Mouse (Mus musculus) heart, postnatal 0 days (tissue): ENCODE measurements around the gene Plod2. TPM values are rescaled to one million over a fixed set of nuclear protein-coding genes. Genes with fewer than 3 reads are reported as not detected.
A peak's percentile ranks its signal among the peaks of the same experiment; 100 is the strongest.

ENCODE experiments used
- ATAC-seq: fragments of 200-750 bp; cut with Nextera tagmentation; 2 replicates; pipeline ENCODE4 v1.8.0; 2017; ENCODE audit warnings: low read depth, moderate number of reproducible peaks, moderate library complexity; ENCODE audit not compliant: insufficient read depth
- DNase-seq: peaks from one replicate; pipeline ENCODE4 v3.0.0-alpha.2; 2016; ENCODE audit warnings: low spot score
- H3K27ac ChIP-seq: fragments of 300-500 bp; sonication (generic); 2 replicates; pipeline ENCODE4 v1.5.1; 2014; ENCODE audit warnings: low read depth, mild to moderate bottlenecking
- H3K27me3 ChIP-seq: fragments of 300-500 bp; sonication (generic); 2 replicates; pipeline ENCODE4 v1.6.1; 2014; ENCODE audit warnings: low read length, mixed read lengths; ENCODE audit not compliant: control insufficient read depth, insufficient read depth
- H3K36me3 ChIP-seq: fragments of 300-500 bp; sonication (generic); replicated peaks from 2 replicates; pipeline ENCODE4 v1.6.1; 2014; ENCODE audit warnings: low read length, mixed read lengths; ENCODE audit not compliant: control insufficient read depth, insufficient read depth
- H3K4me1 ChIP-seq: fragments of 300-500 bp; sonication (generic); 2 replicates; pipeline ENCODE4 v1.6.1; 2014; ENCODE audit warnings: antibody characterized with exemption; ENCODE audit not compliant: control insufficient read depth, insufficient read depth
- H3K4me2 ChIP-seq: fragments of 300-500 bp; sonication (generic); 2 replicates; pipeline ENCODE4 v1.6.1; 2014; ENCODE audit warnings: low read depth, mild to moderate bottlenecking, low read length, moderate library complexity
- H3K4me3 ChIP-seq: fragments of 300-500 bp; sonication (generic); 2 replicates; pipeline ENCODE4 v1.5.1; 2014; ENCODE audit warnings: low read depth, low read length
- H3K9ac ChIP-seq: fragments of 300-500 bp; sonication (generic); replicated peaks from 2 replicates; pipeline ENCODE4 v1.6.1; 2014; ENCODE audit warnings: low read depth, low read length, mixed read lengths
- H3K9me3 ChIP-seq: fragments of 300-500 bp; sonication (generic); replicated peaks from 2 replicates; pipeline ENCODE4 v1.6.1; 2016; ENCODE audit warnings: low read length; ENCODE audit not compliant: control insufficient read depth
- CTCF ChIP-seq: IDR thresholded peaks from 2 replicates; pipeline ENCODE4 v1.5.1; 2016; ENCODE audit warnings: antibody characterized with exemption, control low read depth, low read depth
- EP300 ChIP-seq: IDR thresholded peaks from 2 replicates; pipeline ENCODE4 v1.6.1; 2016; ENCODE audit warnings: antibody characterized with exemption, low read depth
- WGBS: fragments of 180-500 bp; shearing (Covaris S2); extraction: QIAGEN DNeasy Blood & Tissue Kit; methylation state at CpG from one replicate; pipeline ENCODE4 v1.1.7; 2014; 5-methylcytosine and 5-hydroxymethylcytosine counted together
- polyA plus RNA-seq: library from polyadenylated mRNA; unstranded; fragments of >200 nt; fragmentation: Nextera tagmentation; extraction: Ambion mirVana; gene quantifications from 2 replicates; pipeline ENCODE4 v1.2.1, GENCODE M21; 2015
- total RNA-seq: library from RNA; depleted of rRNA; stranded (reverse); fragments of >200 nt; gene quantifications from 2 replicates; pipeline ENCODE4 v1.2.3, GENCODE M21; 2014; ENCODE audit warnings: low replicate concordance

The Plod2 gene
- total and polyA plus RNA-seq, 2 experiments from 2014 or later = 11.5 to 22.1 TPM

DNA sequence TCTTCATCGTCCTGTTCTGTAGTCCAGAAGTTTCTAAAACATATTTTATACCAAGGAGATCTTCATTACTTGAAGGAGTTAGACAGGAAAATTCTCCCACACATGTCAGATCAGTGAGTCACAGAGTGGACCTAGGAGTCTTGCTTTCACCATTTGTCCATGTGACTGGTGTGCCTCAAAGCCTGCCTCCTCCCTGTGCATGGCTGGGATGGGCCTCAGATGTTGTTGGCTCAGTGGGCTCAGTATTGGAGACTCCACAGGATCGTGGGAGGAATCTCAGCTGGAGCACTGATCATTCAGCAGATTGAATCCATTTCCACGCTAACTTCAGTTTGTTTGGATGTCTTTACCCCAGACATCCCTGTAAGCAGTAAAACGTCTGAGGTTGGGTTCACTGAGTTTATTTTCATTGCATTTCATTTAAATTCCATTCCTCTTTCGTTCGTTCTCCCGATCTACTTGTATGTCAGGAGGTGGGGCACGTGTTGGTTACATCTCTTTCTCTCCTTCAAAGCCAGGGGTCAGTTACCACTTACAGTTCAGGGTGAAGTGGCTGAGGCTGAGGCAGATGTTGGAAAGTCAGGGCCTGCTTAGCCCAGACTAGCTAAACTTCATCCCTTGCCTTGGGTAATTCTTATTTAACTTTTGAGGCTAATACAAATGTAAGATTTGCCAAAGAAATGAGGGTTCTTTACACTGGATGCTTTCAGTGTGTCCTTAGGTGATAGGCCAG is 30.5 kb downstream of the Plod2 start:
- Histone ChIP-seq H3K4me3 (no peak overlapping the region), H3K36me3 (peaks cover 4% of the 10 kb centered on the region; the same call in 1 of the 2 replicates), H3K9me3 (no peaks in the 10 kb centered on the region), H3K4me2 (no peak overlapping the region), H3K27ac (no peak overlapping the region), H3K4me1 (peaks cover 2% of the 10 kb centered on the region; the same call in 1 of the 2 replicates), H3K27me3 (no peaks in the 10 kb centered on the region), H3K9ac (no peak overlapping the region)
- no peak for DNase-seq
- ATAC-seq = no peak
- 69% methylated on average over 8 of the region's 8 CpGs for WGBS
- TF ChIP-seq EP300 (no peak), CTCF (no peak)

DNA sequence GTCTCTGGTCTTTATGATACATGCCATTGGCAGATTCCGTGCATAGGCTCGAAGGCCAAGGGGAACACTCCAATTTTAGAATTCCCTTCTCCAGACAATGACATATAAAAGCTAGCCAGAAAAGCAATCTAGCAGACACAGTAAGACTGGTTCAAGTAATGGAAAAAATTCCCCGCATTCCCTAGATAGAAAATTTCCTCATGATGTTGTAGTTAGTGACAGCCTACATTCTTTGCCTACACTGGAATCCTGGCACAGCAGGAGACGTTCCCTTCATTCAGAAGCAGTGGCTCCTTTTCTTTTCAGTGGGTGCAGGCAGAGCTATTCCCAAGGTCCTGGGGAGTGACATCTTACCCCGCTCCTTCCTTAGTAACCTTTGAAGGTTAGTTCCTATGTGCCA is 41.9 kb downstream of the Plod2 start:
- TF ChIP-seq EP300 (no peak), CTCF (no peak)
- ATAC-seq (peak; percentile 64), DNase-seq (peak; percentile 20)
- Histone ChIP-seq H3K4me3 (no peak overlapping the region), H3K4me2 (peak overlapping the region; percentile 10; the same call in 1 of the 2 replicates), H3K4me1 (peaks cover 10% of the 10 kb centered on the region; the same call in 1 of the 2 replicates), H3K27ac (peak overlapping the region; percentile 53), H3K36me3 (peaks cover 22% of the 10 kb centered on the region), H3K27me3 (no peaks in the 10 kb centered on the region), H3K9ac (no peak overlapping the region), H3K9me3 (no peaks in the 10 kb centered on the region)
- WGBS = 25% methylated on average over 5 of the region's 5 CpGs

DNA sequence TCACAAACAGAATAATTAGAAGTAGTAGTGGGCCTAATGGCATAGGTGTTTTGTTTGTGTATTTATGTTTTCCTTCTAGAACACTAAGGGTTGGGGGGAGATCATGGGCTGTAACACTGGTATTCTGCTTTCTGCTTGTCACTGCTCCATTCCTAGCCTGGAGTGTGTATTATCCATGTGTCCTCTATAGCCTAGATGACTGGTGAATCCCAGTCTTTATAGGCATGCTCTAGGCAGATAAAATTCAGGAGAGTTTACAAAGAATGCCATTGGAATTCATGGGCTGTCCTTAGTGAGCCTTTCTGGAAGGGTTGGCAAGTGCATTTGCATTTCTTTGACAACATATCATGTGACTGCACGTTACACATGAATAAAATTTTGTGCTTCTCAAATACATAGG is 44.0 kb downstream of the Plod2 start:
- Histone ChIP-seq H3K36me3 (peaks cover 31% of the 10 kb centered on the region), H3K9ac (no peak overlapping the region), H3K27ac (no peak overlapping the region), H3K9me3 (no peaks in the 10 kb centered on the region), H3K27me3 (no peaks in the 10 kb centered on the region), H3K4me3 (no peak overlapping the region), H3K4me1 (peaks cover 10% of the 10 kb centered on the region; the same call in 1 of the 2 replicates), H3K4me2 (no peak overlapping the region)
- WGBS = 71% methylated on average over 1 of the region's 1 CpGs
- ATAC-seq (no peak), DNase-seq (no peak)
- no peak for TF ChIP-seq EP300
- no peak for TF ChIP-seq CTCF

DNA sequence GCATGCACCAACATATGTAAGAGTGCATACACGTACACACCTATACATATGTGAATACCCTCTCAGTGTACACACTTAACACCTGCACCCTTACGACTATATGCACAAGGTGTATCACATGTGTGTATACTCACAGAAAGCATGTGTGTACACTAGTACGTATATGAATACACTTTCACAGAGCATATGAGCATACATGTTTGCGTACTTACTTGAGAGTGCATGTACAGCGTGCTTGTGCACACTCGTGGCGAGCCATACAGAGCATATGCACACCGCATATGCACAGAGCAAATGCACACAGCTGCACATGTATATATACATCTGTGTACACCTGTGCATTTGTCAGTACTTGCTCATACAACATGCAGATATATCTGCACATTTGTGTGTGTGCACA is 45.4 kb downstream of the Plod2 start:
- H3K4me1 ChIP-seq = peaks cover 10% of the 10 kb centered on the region; the same call in 1 of the 2 replicates
- no peaks in the 10 kb centered on the region for H3K9me3 ChIP-seq
- peaks cover 36% of the 10 kb centered on the region for H3K36me3 ChIP-seq
- H3K27ac ChIP-seq = no peak overlapping the region
- no peak overlapping the region for H3K4me3 ChIP-seq
- DNase-seq (no peak), ATAC-seq (no peak)
- no peak overlapping the region for H3K4me2 ChIP-seq
- H3K27me3 ChIP-seq = no peaks in the 10 kb centered on the region
- TF ChIP-seq CTCF (no peak), EP300 (no peak)
- H3K9ac ChIP-seq = no peak overlapping the region
- WGBS = 95% methylated on average over 8 of the region's 8 CpGs

DNA sequence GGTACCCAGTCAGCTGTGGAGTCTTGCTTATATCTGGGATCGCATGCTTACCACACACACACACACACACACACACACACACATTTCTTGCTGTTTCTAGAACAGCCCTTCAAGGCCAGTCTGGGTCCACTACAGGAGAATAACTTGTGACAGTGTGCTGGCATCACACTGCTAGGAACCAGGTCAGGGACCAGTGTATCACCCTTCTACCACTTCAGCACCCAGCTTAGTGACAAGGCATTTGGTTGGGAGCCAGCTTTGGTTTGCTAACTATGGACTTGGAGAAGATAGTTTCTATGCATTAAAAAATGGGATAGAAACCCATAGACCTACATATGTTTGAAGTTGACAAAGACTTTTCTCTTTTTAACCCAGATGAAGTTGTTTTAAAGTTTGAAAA is 46.2 kb downstream of the Plod2 start:
- Histone ChIP-seq H3K4me3 (no peak overlapping the region), H3K4me2 (no peak overlapping the region), H3K36me3 (peaks cover 38% of the 10 kb centered on the region), H3K4me1 (peaks cover 10% of the 10 kb centered on the region; the same call in 1 of the 2 replicates), H3K9ac (no peak overlapping the region), H3K9me3 (no peaks in the 10 kb centered on the region), H3K27me3 (no peaks in the 10 kb centered on the region), H3K27ac (no peak overlapping the region)
- WGBS = 52% methylated on average over 1 of the region's 1 CpGs
- DNase-seq = no peak
- no peak for ATAC-seq
- TF ChIP-seq CTCF (no peak), EP300 (no peak)

DNA sequence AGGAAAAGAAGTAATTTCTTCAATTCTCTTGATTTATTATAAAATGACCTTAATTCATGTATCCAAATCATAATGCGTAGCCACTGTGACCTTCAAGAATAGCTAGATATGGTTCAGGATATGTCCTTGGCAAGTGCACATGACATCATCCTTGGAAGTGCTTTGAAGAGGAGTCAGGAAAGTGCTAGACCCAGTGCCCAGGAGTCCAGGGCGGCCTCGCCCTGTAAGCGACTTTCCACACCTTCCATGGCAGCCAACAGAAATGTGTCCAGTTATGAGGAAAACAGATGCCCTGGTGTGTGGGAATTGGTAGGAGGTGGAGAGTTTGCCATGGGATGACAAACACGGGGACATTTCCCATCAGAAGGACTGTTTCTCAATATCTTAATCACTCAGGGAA is 47.0 kb downstream of the Plod2 start:
- peaks cover 4% of the 10 kb centered on the region; the same call in 1 of the 2 replicates for H3K4me1 ChIP-seq
- DNase-seq (no peak), ATAC-seq (no peak)
- TF ChIP-seq EP300 = no peak
- TF ChIP-seq CTCF = no peak
- peaks cover 42% of the 10 kb centered on the region for H3K36me3 ChIP-seq
- H3K9me3 ChIP-seq = no peaks in the 10 kb centered on the region
- WGBS = 90% methylated on average over 5 of the region's 5 CpGs
- no peak overlapping the region for H3K4me3 ChIP-seq
- H3K27me3 ChIP-seq = no peaks in the 10 kb centered on the region
- H3K27ac ChIP-seq = no peak overlapping the region
- H3K4me2 ChIP-seq = no peak overlapping the region
- H3K9ac ChIP-seq = no peak overlapping the region
